Mouse (Mus musculus): Measurements from ENCODE around the gene Tulp3. TPM values are rescaled to one million over a fixed set of nuclear protein-coding genes. Genes with fewer than 3 reads are reported as not detected.
A peak's percentile ranks its signal among the peaks of the same experiment; 100 is the strongest.

Gene Tulp3
- total RNA-seq, 4 experiments from 2014 or later: 36.4 to 54.3 (median 42.7) TPM

DNA sequence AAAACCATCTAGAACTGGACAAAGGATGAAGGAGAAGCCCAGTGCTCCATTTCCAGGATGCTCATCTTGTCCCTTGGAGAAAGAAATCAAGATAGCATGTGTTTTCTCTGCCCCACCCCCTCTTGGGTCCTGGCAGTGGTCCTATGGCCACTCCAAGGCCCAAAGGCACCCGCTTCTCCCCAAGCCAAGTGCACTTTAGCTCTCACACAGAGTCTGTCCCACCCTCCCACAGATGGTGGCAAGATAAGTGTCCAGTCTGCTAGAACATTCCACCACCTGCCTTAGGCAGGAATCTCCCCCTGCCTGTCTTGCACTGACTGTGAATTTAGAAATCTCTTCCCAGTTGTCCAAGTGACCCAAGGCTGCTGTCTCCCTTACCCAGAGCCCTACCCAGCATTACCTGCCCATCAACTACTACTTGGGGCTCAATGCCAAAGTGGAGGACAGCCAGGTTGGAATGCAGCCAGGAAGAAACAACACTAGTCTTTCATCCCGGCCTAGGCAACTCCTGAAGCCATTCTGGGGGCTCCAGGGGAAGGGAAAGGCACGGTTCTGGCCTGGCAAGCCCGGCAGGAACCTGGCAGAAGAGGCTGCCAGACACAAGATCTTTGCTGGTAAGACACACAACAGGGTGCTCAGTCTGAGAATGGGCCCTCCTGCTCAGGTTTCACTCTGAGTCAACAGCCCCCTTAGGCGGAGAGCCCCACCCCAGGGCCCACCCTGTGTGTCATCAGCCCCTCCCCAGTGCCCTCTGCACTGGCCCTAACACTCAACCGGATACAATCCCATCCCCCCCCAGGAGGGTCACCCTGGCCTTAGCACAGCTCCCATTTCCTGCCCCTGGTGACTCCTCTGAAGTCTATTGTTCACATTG lies 59.5 kb downstream of the Tulp3 start:
- DNase-seq: peak; percentile 52

- DNase-seq: no peak
Observed at GRCm38 (mm10) chr6:128291284-128291683, 64.4 kb downstream of the Tulp3 start.

DNA sequence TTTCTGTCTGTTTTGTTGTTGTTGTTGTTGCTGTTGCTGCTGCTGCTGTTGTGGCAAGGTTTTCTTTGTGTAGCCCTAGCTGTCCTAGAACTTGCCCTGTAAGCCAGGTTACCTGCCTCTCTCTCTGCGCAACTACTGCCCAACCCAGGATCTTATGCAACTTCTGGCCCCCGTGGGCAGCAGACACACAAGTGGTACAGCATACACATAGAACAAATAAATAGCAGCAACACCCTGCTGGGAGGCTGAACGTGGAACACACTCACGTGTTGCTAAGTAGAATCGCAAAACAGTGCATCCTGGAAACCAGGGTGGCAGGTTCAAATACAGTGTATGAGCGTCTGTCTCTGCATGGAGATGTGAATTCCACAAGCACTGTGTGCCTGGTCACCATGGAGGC lies 67.0 kb downstream of the Tulp3 start:
- DNase-seq: no peak

DNA sequence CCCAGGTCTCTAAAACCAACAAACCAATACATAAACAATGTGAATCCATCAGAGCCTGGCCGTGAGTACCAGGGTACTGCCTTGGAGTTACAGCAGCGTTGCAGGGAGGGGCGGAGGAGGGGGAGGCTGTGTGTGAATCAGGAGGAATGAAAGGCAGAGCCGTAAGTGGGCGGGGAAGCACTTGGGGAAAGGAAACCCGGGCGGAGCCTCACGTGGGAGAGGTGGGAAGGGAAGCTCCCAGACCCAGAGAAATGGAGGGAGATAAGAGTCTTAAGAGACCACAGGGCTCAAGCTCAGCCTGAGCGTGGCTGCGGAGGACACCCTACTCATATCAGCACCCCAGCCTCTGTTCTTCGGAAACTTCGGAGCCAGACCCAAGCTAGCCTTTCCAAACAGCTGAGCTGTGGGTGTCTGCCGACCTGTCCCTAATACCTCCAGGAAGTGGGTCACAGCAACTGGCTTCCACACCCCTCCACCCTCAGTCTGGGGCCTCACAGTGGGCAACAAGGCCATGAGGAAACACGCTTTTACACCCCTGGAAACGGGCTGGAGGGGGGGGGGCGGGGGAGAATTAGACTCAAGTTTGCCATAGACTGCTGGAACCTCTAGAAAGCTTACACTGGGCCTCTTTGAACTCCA lies 69.7 kb downstream of the Tulp3 start:
- DNase-seq: peak; percentile 33

DNA sequence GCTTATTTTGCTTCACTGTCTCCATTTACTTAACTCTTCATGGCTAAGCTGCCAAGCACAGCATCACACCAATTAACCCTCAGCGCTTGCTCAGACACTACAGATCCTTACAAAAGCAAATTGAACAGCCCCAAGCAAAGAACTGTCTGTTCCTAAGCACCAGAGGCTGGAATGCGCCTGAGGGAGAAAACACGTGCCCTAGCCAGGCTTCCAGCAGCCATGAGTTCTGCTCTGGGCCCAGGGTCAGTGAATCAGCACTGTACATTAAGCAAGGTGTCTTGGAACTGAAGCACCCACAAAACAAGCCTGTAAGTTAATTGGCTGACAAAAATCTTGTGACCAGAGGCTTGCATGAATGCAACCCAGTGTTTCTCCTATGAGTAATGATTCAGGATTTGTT lies 73.5 kb downstream of the Tulp3 start:
- no peak for DNase-seq

DNA sequence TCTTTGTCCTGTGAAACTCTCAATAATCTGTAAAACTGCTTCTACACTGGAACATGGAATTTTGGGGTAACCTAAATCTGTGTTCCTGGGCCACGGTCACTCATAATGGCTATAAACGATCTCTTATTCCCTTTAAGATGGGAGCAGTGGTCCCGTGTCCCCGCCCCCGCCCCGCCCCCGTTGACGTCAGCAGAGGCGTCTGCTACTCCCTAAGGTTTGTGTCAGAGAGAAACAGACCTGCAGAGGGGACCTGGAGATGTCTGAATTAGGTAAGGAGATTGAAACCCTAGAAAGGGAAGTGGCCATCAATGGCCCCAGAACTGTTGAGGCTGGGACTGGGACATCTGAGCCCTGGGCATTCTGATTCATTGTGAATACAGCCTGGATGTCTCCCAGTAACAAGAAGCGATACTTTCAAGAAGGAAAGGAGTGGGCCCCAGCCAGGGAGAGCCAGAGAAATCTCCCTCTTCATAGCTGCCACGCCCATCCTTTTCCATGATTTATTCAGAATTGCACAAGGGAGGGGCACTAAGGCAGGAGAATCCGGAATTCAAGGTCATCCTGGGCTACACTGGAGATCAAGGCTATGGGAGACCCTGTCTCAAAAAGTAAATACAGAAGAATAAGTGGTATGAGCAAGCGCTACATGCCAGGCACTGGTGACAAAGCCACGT lies 75.0 kb downstream of the Tulp3 start:
- no peak for DNase-seq

DNA sequence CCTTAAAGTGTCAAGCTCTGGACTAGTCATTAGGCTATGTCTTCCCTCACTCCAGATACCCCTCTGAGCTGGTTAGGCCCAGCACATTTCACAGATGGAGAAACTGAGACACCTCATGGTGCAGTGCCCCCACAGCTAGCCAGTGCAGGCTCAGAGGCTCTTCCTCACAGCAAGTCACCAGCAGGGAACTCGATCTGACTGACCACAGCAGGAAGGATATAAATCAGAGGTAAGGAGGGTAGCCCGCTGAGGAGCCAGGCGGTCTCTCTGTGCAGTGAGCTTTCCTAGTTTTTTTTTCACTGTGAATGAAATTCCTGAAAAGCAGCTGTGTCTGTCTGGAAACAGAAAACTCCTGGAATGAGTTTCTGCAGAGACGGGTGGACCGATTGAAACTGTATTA lies 76.0 kb downstream of the Tulp3 start:
- no peak for DNase-seq

- DNase-seq: no peak
Observed at GRCm38 (mm10) chr6:128279099-128279498, 76.6 kb downstream of the Tulp3 start.

GRCm38 (mm10) chr6:128277132-128278085 lies 78.2 kb downstream of the Tulp3 start:
- DNase-seq: no peak

GRCm38 (mm10) chr6:128276349-128276748 lies 79.3 kb downstream of the Tulp3 start:
- no peak for DNase-seq

- DNase-seq: peak; percentile 36
Observed at GRCm38 (mm10) chr6:128275506-128276064, 80.1 kb downstream of the Tulp3 start.

- no peak for DNase-seq
Observed at GRCm38 (mm10) chr6:128273507-128273906, 82.1 kb downstream of the Tulp3 start.

DNA sequence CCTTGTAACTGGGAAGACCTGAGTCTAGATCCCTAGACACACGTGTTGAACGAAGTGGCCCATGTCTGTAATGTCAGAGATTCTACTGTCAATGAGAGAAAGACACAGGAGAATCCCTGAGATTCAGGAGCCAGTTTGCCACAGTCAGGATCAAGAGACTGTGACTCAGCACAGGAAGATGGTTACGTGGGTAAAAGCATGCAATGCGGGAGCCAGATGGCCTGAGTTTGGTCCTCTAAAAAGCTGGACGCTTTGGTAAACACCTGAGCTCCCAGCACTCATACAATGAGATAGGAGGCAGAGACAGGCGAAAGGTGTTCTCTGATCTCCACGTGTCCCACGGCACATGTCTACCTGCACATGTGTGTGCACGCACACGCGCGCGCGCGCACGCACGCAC lies 82.9 kb downstream of the Tulp3 start:
- DNase-seq: no peak

Other genes with a start within 250 kb of the Tulp3 start
- 10 to 100 TPM; 47.8 to 65.5 (median 52.4) TPM for gene Tspan9, start 212.3 kb downstream of the Tulp3 start, total RNA-seq (2022)
- gene Tead4, start 55.0 kb downstream of the Tulp3 start, total RNA-seq (2022): 1 to 10 TPM; 1.3 to 4.1 (median 2.6) TPM
- 10 to 100 TPM; 16.5 to 21.4 (median 16.9) TPM for gene Rhno1, start 7.1 kb upstream of the Tulp3 start, total RNA-seq (2022)
- 1 to 10 TPM; 1.7 to 4.1 (median 3.3) TPM for gene Foxm1, start 7.1 kb upstream of the Tulp3 start, total RNA-seq (2022)
- gene Tex52, start 19.6 kb upstream of the Tulp3 start, total RNA-seq (2022): not detected
- not detected for gene Gm44596, start 19.7 kb upstream of the Tulp3 start, total RNA-seq (2022)
- gene Nrip2, start 43.4 kb upstream of the Tulp3 start, total RNA-seq (2022): 1 to 10 TPM; 2.5 to 3.0 (median 2.8) TPM
- gene Itfg2, start 69.1 kb upstream of the Tulp3 start, total RNA-seq (2022): 10 to 100 TPM; 27.1 to 38.6 (median 34.9) TPM
- gene Fkbp4, start 82.8 kb upstream of the Tulp3 start, total RNA-seq (2022): 100 to 1,000 TPM; 186 to 394 (median 267) TPM
- gene Pzp, start 170.9 kb upstream of the Tulp3 start, total RNA-seq (2022): 1 to 10 TPM in 1 of 4 experiments, under 1 TPM in 2, not detected in 1; 0.14 to 1.8 (median 0.73) TPM
- not detected for gene A2ml1, start 225.8 kb upstream of the Tulp3 start, total RNA-seq (2022)

Measured in adrenal gland, adult 8-10 months (tissue).